Mouse (Mus musculus) ES-CJ7 (cell line): ENCODE measurements around the gene Usf2.
"Not testable (repeated sequence)": the region's sequence is repeated elsewhere in the genome, so short reads cannot be mapped to it uniquely, and the experiment has no call there.

Experiments used
- DNase-seq: peaks from one replicate; pipeline ENCODE4 v3.0.0; 2011; ENCODE audit warnings: low read depth, low spot score

The Usf2 gene

GRCm38 (mm10) chr7:30958109-30958865 lies 1.7 kb upstream of the Usf2 start:
- DNase-seq = peak; percentile 62

- DNase-seq = peak; percentile 86
Observed at GRCm38 (mm10) chr7:30957367-30957783, 772 bp upstream of the Usf2 start.

GRCm38 (mm10) chr7:30956357-30956751 lies 249 bp downstream of the Usf2 start:
- no peak for DNase-seq

GRCm38 (mm10) chr7:30955584-30956356 lies 833 bp downstream of the Usf2 start:
- DNase-seq = peak; percentile 55

- DNase-seq = no peak
Observed at GRCm38 (mm10) chr7:30954971-30955520, 1.6 kb downstream of the Usf2 start.

GRCm38 (mm10) chr7:30954036-30954435 lies 2.6 kb downstream of the Usf2 start:
- DNase-seq = no peak

GRCm38 (mm10) chr7:30953459-30953858 lies 3.1 kb downstream of the Usf2 start:
- DNase-seq = no peak

GRCm38 (mm10) chr7:30952441-30953265 lies 4.0 kb downstream of the Usf2 start:
- no peak for DNase-seq

- not testable (repeated sequence) for DNase-seq
Observed at GRCm38 (mm10) chr7:30949902-30950301, 6.7 kb downstream of the Usf2 start.

GRCm38 (mm10) chr7:30945876-30946275 lies 10.7 kb downstream of the Usf2 start:
- no peak for DNase-seq

GRCm38 (mm10) chr7:30945466-30945865 lies 11.1 kb downstream of the Usf2 start:
- not testable (repeated sequence) for DNase-seq

- not testable (repeated sequence) for DNase-seq
Observed at GRCm38 (mm10) chr7:30944706-30945105, 11.9 kb downstream of the Usf2 start.

GRCm38 (mm10) chr7:30943909-30944635 lies 12.5 kb downstream of the Usf2 start, which contains the start of gene Hamp:
Gene Hamp (minus strand): TSS chr7:30944032.
- no peak for DNase-seq

GRCm38 (mm10) chr7:30942365-30942764 lies 14.2 kb downstream of the Usf2 start:
- not testable (repeated sequence) for DNase-seq

- not testable (repeated sequence) for DNase-seq
Observed at GRCm38 (mm10) chr7:30940070-30940469, 16.5 kb downstream of the Usf2 start.

GRCm38 (mm10) chr7:30935422-30936099 lies 21.0 kb downstream of the Usf2 start:
- not testable (repeated sequence) for DNase-seq

GRCm38 (mm10) chr7:30924581-30924980 lies 32.0 kb downstream of the Usf2 start, which contains the start of gene Hamp2:
Gene Hamp2 (minus strand): TSS chr7:30924681.
- DNase-seq = not testable (repeated sequence)

GRCm38 (mm10) chr7:30924071-30924470 lies 32.5 kb downstream of the Usf2 start:
- no peak for DNase-seq

- not testable (repeated sequence) for DNase-seq
Observed at GRCm38 (mm10) chr7:30922490-30922889, 34.1 kb downstream of the Usf2 start.

- no peak for DNase-seq
Observed at GRCm38 (mm10) chr7:30920217-30920616, 36.4 kb downstream of the Usf2 start.
